Mouse (Mus musculus) monocyte, adult 59 days (primary cell): ENCODE results near the gene Krt26. TPM values are rescaled to one million over a fixed set of nuclear protein-coding genes. Genes with fewer than 3 reads are reported as not detected.

Experiments used
- total RNA-seq, 2 experiments: library from RNA; stranded (reverse); gene quantifications; one replicate each; pipeline ENCODE4 v1.2.4; 2023

Gene Krt26
- total RNA-seq, result not detected

DNA sequence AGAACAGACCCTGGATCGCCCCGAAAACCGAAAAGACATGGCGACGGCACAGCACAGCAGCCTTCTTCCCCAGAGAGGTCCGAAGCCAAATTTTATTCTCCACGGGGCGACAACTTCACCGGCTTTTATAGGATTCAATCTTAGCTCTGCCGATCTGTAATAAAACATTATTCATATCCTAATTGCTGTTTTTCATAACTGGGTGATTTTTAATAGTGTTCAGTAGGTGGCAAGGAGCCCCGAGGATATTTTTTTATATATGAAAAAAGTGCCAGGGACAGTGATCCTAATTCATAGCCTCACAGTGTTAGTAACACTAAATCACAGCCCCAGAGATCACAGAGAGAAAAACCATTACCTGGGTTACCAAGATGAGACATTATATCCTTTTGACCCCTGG, at the start of gene Krt26:
Gene Krt26, minus strand, starts transcription at position 101 of the 400 bp plus-strand sequence.

GRCm38 (mm10) chr11:99374803-99375202, 37.0 kb upstream of the Krt26 start, which contains the start of gene Krt28:
Gene Krt28, minus strand, starts transcription at chr11:99374903.

DNA sequence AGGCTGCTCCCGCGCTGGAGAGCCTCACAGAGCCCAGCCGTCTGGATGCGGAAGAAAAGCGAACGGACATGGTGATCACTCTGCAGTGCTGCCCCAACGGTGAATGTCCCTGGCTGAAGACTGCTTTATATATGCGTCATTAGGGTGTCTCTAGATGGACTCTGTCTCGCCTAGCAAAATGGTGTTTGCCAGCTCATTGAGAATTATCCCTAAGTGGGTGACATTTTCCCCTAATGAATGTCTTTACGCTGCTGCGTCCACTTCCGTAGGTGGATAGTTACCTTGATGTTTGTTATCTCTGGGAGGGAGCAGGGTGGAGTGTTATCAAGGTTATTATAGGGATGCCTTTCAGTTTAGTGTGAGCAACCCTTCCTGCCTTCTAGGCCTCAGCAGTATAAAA, 13.2 kb upstream of the Krt26 start, which contains the start of gene Krt27:
Gene Krt27, minus strand, starts transcription at position 101 of the 400 bp plus-strand sequence.

GRCm38 (mm10) chr11:99322851-99323250, 14.9 kb downstream of the Krt26 start, which contains the start of gene Krt25:
Gene Krt25, minus strand, starts transcription at chr11:99322951.

GRCm38 (mm10) chr11:99284833-99285312, 52.9 kb downstream of the Krt26 start, which contains the start of gene Krt24:
Gene Krt24, minus strand, starts transcription at chr11:99285262.

Other genes with a start within 250 kb of the Krt26 start
- 10 to 100 TPM; 15.4 to 17.9 TPM for gene Tns4, start 248.7 kb downstream of the Krt26 start, total RNA-seq
- gene Ccr7, start 182.9 kb downstream of the Krt26 start, total RNA-seq, result 10 to 100 TPM; 15.0 to 16.6 TPM
- gene Smarce1, start 106.9 kb downstream of the Krt26 start, total RNA-seq, result 10 to 100 TPM; 69.8 to 97.3 TPM
- gene Krt222, start 93.9 kb downstream of the Krt26 start, total RNA-seq, result not detected
- gene Krt24, start 52.7 kb downstream of the Krt26 start, total RNA-seq, result not detected
- not detected for gene Krt25, start 15.0 kb downstream of the Krt26 start, total RNA-seq
- not detected for gene Krt27, start 13.1 kb upstream of the Krt26 start, total RNA-seq
- not detected for gene Krt28, start 36.9 kb upstream of the Krt26 start, total RNA-seq
- 1 to 10 TPM in 1 of 2 experiments, not detected in 1; 2.0 TPM for gene Krt10, start 51.4 kb upstream of the Krt26 start, total RNA-seq
- not detected for gene Krt12, start 84.3 kb upstream of the Krt26 start, total RNA-seq
- not detected for gene Krt20, start 100.2 kb upstream of the Krt26 start, total RNA-seq
- gene Krt23, start 155.2 kb upstream of the Krt26 start, total RNA-seq, result not detected
- gene Krt39, start 183.4 kb upstream of the Krt26 start, total RNA-seq, result not detected
- not detected for gene Krt40, start 205.2 kb upstream of the Krt26 start, total RNA-seq
- gene Krtap3-3, start 212.9 kb upstream of the Krt26 start, total RNA-seq, result not detected
- gene Krtap3-2, start 218.9 kb upstream of the Krt26 start, total RNA-seq, result not detected
- not detected for gene Gm11939, start 221.5 kb upstream of the Krt26 start, total RNA-seq
- not detected for gene Krtap3-1, start 228.7 kb upstream of the Krt26 start, total RNA-seq
- not detected for gene Krtap1-5, start 243.1 kb upstream of the Krt26 start, total RNA-seq
- gene Krtap1-4, start 245.7 kb upstream of the Krt26 start, total RNA-seq, result not detected